Mouse (Mus musculus) C2C12 (cell line): ENCODE measurements around the gene Tnk2. TPM values are rescaled to one million over a fixed set of nuclear protein-coding genes. Genes with fewer than 3 reads are reported as not detected.

ENCODE experiments used
- H3K27me3 ChIP-seq: one replicate; pipeline ENCODE4 v1.6.1; 2011; ENCODE audit not compliant: control insufficient read depth, insufficient read depth, insufficient read length
- H3K36me3 ChIP-seq: one replicate; pipeline ENCODE4 v1.6.1; 2011; ENCODE audit not compliant: control insufficient read depth, insufficient read depth
- H3K4me3 ChIP-seq: one replicate; pipeline ENCODE4 v1.5.1; 2011; ENCODE audit warnings: mild to moderate bottlenecking, control low read depth; ENCODE audit not compliant: poor library complexity, insufficient read depth, severe bottlenecking
- H3K79me2 ChIP-seq: one replicate; pipeline ENCODE4 v1.6.1; 2011; ENCODE audit not compliant: control insufficient read depth, insufficient read depth
- H3K79me3 ChIP-seq: one replicate; pipeline ENCODE4 v1.6.1; 2011; ENCODE audit warnings: low read depth, control low read depth
- H3ac ChIP-seq: one replicate; pipeline ENCODE3; 2011; ENCODE audit warnings: low read depth; ENCODE audit not compliant: control insufficient read depth, insufficient read length
- CEBPB ChIP-seq: IDR thresholded peaks from one replicate; pipeline ENCODE4 v1.6.1; 2011; ENCODE audit warnings: low read depth, mild to moderate bottlenecking, control low read depth, moderate library complexity
- CTCF ChIP-seq: IDR thresholded peaks from one replicate; pipeline ENCODE4 v1.5.1; 2011; ENCODE audit not compliant: control insufficient read depth, insufficient read depth, insufficient read length
- FOSL1 ChIP-seq: IDR thresholded peaks from one replicate; pipeline ENCODE4 v1.8.0; 2011; ENCODE audit warnings: mild to moderate bottlenecking, low read length; ENCODE audit not compliant: poor library complexity, insufficient read depth, severe bottlenecking
- MAX ChIP-seq: IDR thresholded peaks from one replicate; pipeline ENCODE4 v1.6.1; 2011; ENCODE audit warnings: mild to moderate bottlenecking, control low read depth
- MYOD1 ChIP-seq: IDR thresholded peaks from one replicate; pipeline ENCODE4 v1.6.1; 2011; ENCODE audit warnings: low read depth; ENCODE audit not compliant: control insufficient read depth, insufficient read length
- MYOG ChIP-seq: IDR thresholded peaks from one replicate; pipeline ENCODE4 v1.6.1; 2011; ENCODE audit not compliant: control insufficient read depth, insufficient read length; ENCODE audit errors: extremely low read depth
- USF1 ChIP-seq: IDR thresholded peaks from one replicate; pipeline ENCODE4 v1.6.1; 2011; ENCODE audit warnings: low read depth, mild to moderate bottlenecking, control low read depth, moderate library complexity
- polyA plus RNA-seq: library from polyadenylated mRNA; unstranded; fragments of >200 nt; fragmentation: generic; extraction: Trizol; gene quantifications from one replicate; pipeline ENCODE4 v1.2.1, GENCODE M21; 2012; ENCODE audit warnings: missing spikeins

The Tnk2 gene
- polyA plus RNA-seq, 1 experiment = 78.4 TPM

- TF ChIP-seq CTCF (no peak), MAX (no peak), FOSL1 (no peak), USF1 (no peak), MYOD1 (no peak), CEBPB (no peak), MYOG (no peak)
- peaks cover 49% of the 10 kb centered on the region for H3K79me3 ChIP-seq
- peaks cover 94% of the 10 kb centered on the region for H3K79me2 ChIP-seq
- no peak overlapping the region for H3K4me3 ChIP-seq
- H3K36me3 ChIP-seq = peaks cover 23% of the 10 kb centered on the region
- no peaks in the 10 kb centered on the region for H3K27me3 ChIP-seq
- no peak overlapping the region for H3ac ChIP-seq
Measured at GRCm38 (mm10) chr16:32662372-32662771, 18.7 kb downstream of the Tnk2 start.

DNA sequence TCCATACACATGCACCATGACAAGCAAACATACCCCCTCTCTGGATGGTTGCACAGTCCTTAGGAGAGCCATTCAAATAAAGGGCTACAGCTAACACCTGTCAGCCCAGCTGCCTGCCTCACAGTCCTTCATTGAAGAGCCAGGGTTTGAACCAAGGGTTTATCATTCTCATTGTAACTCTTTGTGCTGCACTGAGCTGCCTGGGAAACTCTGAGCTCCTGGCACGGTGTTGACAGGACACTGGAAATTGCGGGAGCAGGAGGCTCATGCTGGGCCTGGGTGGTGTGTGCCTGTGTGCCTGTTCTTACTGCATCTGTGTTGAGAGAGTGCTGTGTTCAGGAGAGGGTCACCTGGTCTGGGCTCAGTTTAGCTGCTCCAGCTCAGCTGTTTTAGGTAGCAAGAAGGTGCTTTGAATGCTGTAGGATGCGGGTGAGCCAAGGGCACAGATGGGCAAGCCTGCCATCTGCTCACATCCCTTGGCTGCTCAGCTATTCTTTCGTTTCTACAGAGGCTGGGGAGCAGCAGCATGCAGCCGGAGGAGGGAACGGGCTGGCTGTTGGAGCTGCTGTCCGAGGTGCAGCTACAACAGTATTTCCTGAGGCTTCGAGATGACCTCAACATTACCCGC, 19.7 kb downstream of the Tnk2 start:
- Histone ChIP-seq H3K36me3 (peaks cover 29% of the 10 kb centered on the region), H3K27me3 (no peaks in the 10 kb centered on the region), H3K4me3 (no peak overlapping the region), H3K79me3 (peaks cover 42% of the 10 kb centered on the region), H3ac (no peak overlapping the region), H3K79me2 (peaks cover 90% of the 10 kb centered on the region)
- TF ChIP-seq FOSL1 (no peak), USF1 (no peak), CEBPB (no peak), MAX (no peak)

DNA sequence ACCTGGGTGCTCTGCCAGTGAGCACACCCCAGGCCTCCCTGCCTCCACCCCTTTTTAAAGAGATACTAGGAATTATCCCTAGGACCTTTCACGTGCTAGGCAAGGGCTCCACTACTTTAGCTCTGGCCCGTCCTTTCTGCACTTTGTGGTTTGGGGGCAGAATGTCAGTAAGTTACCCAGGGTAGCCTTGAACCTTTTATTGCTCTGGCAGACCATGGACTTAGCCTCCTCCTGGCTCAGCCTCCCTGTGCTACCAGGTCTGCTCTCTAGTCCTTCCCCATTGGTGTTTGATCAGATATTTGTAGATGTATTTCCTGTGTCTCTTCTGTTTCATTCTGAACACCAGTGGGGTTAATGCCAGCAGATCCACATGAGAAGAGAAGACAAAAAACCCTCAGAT, 20.5 kb downstream of the Tnk2 start:
- peaks cover 36% of the 10 kb centered on the region for H3K36me3 ChIP-seq
- TF ChIP-seq USF1 (no peak), CTCF (no peak), MYOG (no peak), MAX (no peak), FOSL1 (no peak), MYOD1 (no peak), CEBPB (no peak)
- H3K4me3 ChIP-seq = no peak overlapping the region
- peaks cover 39% of the 10 kb centered on the region for H3K79me3 ChIP-seq
- H3K27me3 ChIP-seq = no peaks in the 10 kb centered on the region
- H3K79me2 ChIP-seq = peaks cover 83% of the 10 kb centered on the region
- H3ac ChIP-seq = no peak overlapping the region

- Histone ChIP-seq H3K79me3 (peaks cover 30% of the 10 kb centered on the region), H3ac (no peak overlapping the region), H3K27me3 (no peaks in the 10 kb centered on the region), H3K36me3 (peaks cover 48% of the 10 kb centered on the region), H3K4me3 (no peak overlapping the region), H3K79me2 (peaks cover 67% of the 10 kb centered on the region)
- TF ChIP-seq FOSL1 = no peak
- no peak for TF ChIP-seq MYOG
- TF ChIP-seq MYOD1 = no peak
- no peak for TF ChIP-seq CEBPB
- TF ChIP-seq CTCF = no peak
- TF ChIP-seq MAX = no peak
- TF ChIP-seq USF1 = no peak
Measured at GRCm38 (mm10) chr16:32665851-32666665, 22.4 kb downstream of the Tnk2 start.

GRCm38 (mm10) chr16:32666671-32667551, 23.2 kb downstream of the Tnk2 start:
- no peak for TF ChIP-seq CTCF
- no peak for TF ChIP-seq USF1
- no peak for TF ChIP-seq FOSL1
- TF ChIP-seq MYOG = no peak
- TF ChIP-seq CEBPB = no peak
- TF ChIP-seq MAX = no peak
- no peak for TF ChIP-seq MYOD1
- Histone ChIP-seq H3K36me3 (peaks cover 56% of the 10 kb centered on the region), H3K4me3 (no peak overlapping the region), H3K27me3 (no peaks in the 10 kb centered on the region), H3K79me2 (peaks cover 58% of the 10 kb centered on the region), H3K79me3 (peaks cover 22% of the 10 kb centered on the region), H3ac (no peak overlapping the region)
